Mouse (Mus musculus) G1E (cell line): ENCODE results near the gene Gls2.

Source experiments
- CTCF ChIP-seq: IDR thresholded peaks from 2 replicates; pipeline ENCODE4 v1.5.1; 2012; ENCODE audit warnings: low read depth, low read length, inconsistent platforms, mixed read lengths
- GATA1 ChIP-seq: IDR thresholded peaks from 2 replicates; pipeline ENCODE4 v1.6.1; 2012; ENCODE audit warnings: borderline replicate concordance, low read length, inconsistent platforms, mixed read lengths
- POLR2AphosphoS5 ChIP-seq: IDR thresholded peaks from 2 replicates; pipeline ENCODE4 v1.6.1; 2012; ENCODE audit warnings: low read depth, low read length, inconsistent platforms; ENCODE audit not compliant: insufficient replicate concordance

GRCm38 (mm10) chr10:128227592-128227991 is 33.3 kb downstream of the Gls2 start:
- TF ChIP-seq CTCF (no peak), POLR2AphosphoS5 (no peak), GATA1 (no peak)
